Mouse (Mus musculus): ENCODE measurements around the gene Inpp5d. TPM values are rescaled to one million over a fixed set of nuclear protein-coding genes. Genes with fewer than 3 reads are reported as not detected.
A peak's percentile ranks its signal among the peaks of the same experiment; 100 is the strongest.

Gene Inpp5d
- polyA plus RNA-seq, 1 experiment from 2014 or later = 2.8 TPM

- Histone ChIP-seq H3K4me1 (replicated peaks; ENCODE audit: control insufficient read depth, insufficient read depth) (no peaks in the 10 kb centered on the region), H3K9ac (ENCODE audit: low read length) (no peak overlapping the region), H3K4me3 (ENCODE audit: low read depth, low read length) (no peak overlapping the region), H3K36me3 (ENCODE audit: control insufficient read depth, insufficient read depth, low read length) (no peaks in the 10 kb centered on the region), H3K27ac (replicated peaks) (no peak overlapping the region), H3K4me2 (replicated peaks; ENCODE audit: low read depth) (no peak overlapping the region), H3K9me3 (ENCODE audit: control insufficient read depth, low read length) (0 out of 2 replicates have a peak, but pooled peaks cover 3% of the 10 kb centered on the region), H3K27me3 (ENCODE audit: control insufficient read depth, insufficient read depth, low read length) (no peaks in the 10 kb centered on the region)
- no peak for ATAC-seq (ENCODE audit: low FRiP score, low TSS enrichment)
- DNase-seq (ENCODE audit: low spot score) = no peak
- TF ChIP-seq EP300 (optimal IDR thresholded peaks at IDR 0.05) (no peak), CTCF (IDR thresholded peaks at IDR 0.05; ENCODE audit: low read depth) (no peak)
- 83% methylated on average over 4 of the region's 4 CpGs for WGBS
Measured at GRCm38 (mm10) chr1:87659618-87659960, 39.5 kb downstream of the Inpp5d start.

GRCm38 (mm10) chr1:87660740-87661139 is 40.6 kb downstream of the Inpp5d start:
- Histone ChIP-seq H3K4me2 (replicated peaks; ENCODE audit: low read depth) (no peak overlapping the region), H3K9ac (ENCODE audit: low read length) (no peak overlapping the region), H3K27ac (replicated peaks) (no peak overlapping the region), H3K9me3 (ENCODE audit: control insufficient read depth, low read length) (0 out of 2 replicates have a peak, but pooled peaks cover 3% of the 10 kb centered on the region), H3K4me1 (replicated peaks; ENCODE audit: control insufficient read depth, insufficient read depth) (no peaks in the 10 kb centered on the region), H3K4me3 (ENCODE audit: low read depth, low read length) (no peak overlapping the region), H3K36me3 (ENCODE audit: control insufficient read depth, insufficient read depth, low read length) (no peaks in the 10 kb centered on the region), H3K27me3 (ENCODE audit: control insufficient read depth, insufficient read depth, low read length) (no peaks in the 10 kb centered on the region)
- TF ChIP-seq CTCF (IDR thresholded peaks at IDR 0.05; ENCODE audit: low read depth) (no peak), EP300 (optimal IDR thresholded peaks at IDR 0.05) (no peak)
- DNase-seq (ENCODE audit: low spot score) (no peak), ATAC-seq (ENCODE audit: low FRiP score, low TSS enrichment) (no peak)
- 56% methylated on average over 1 of the region's 1 CpGs for WGBS

GRCm38 (mm10) chr1:87663992-87664391 is 43.9 kb downstream of the Inpp5d start:
- no peak overlapping the region for H3K27ac ChIP-seq (replicated peaks)
- WGBS = 90% methylated on average over 2 of the region's 2 CpGs
- DNase-seq (ENCODE audit: low spot score) (no peak), ATAC-seq (ENCODE audit: low FRiP score, low TSS enrichment) (no peak)
- no peaks in the 10 kb centered on the region for H3K36me3 ChIP-seq (ENCODE audit: control insufficient read depth, insufficient read depth, low read length)
- H3K9me3 ChIP-seq (ENCODE audit: control insufficient read depth, low read length) = 0 out of 2 replicates have a peak, but pooled peaks cover 3% of the 10 kb centered on the region
- H3K4me3 ChIP-seq (ENCODE audit: low read depth, low read length) = no peak overlapping the region
- H3K27me3 ChIP-seq (ENCODE audit: control insufficient read depth, insufficient read depth, low read length) = no peaks in the 10 kb centered on the region
- TF ChIP-seq CTCF (IDR thresholded peaks at IDR 0.05; ENCODE audit: low read depth) (peak; percentile 51), EP300 (optimal IDR thresholded peaks at IDR 0.05) (no peak)
- no peaks in the 10 kb centered on the region for H3K4me1 ChIP-seq (replicated peaks; ENCODE audit: control insufficient read depth, insufficient read depth)
- no peak overlapping the region for H3K9ac ChIP-seq (ENCODE audit: low read length)
- no peak overlapping the region for H3K4me2 ChIP-seq (replicated peaks; ENCODE audit: low read depth)

- Histone ChIP-seq H3K9ac (ENCODE audit: low read length) (no peak overlapping the region), H3K4me3 (ENCODE audit: low read depth, low read length) (no peak overlapping the region), H3K4me2 (replicated peaks; ENCODE audit: low read depth) (no peak overlapping the region), H3K27me3 (ENCODE audit: control insufficient read depth, insufficient read depth, low read length) (no peaks in the 10 kb centered on the region), H3K36me3 (ENCODE audit: control insufficient read depth, insufficient read depth, low read length) (no peaks in the 10 kb centered on the region), H3K9me3 (ENCODE audit: control insufficient read depth, low read length) (0 out of 2 replicates have a peak, but pooled peaks cover 3% of the 10 kb centered on the region), H3K27ac (replicated peaks) (no peak overlapping the region), H3K4me1 (replicated peaks; ENCODE audit: control insufficient read depth, insufficient read depth) (no peaks in the 10 kb centered on the region)
- ATAC-seq (ENCODE audit: low FRiP score, low TSS enrichment) = no peak
- WGBS = 68% methylated on average over 1 of the region's 1 CpGs
- no peak for DNase-seq (ENCODE audit: low spot score)
- TF ChIP-seq EP300 (optimal IDR thresholded peaks at IDR 0.05) (no peak), CTCF (IDR thresholded peaks at IDR 0.05; ENCODE audit: low read depth) (peak; percentile 40)
Measured at GRCm38 (mm10) chr1:87667006-87667405, 46.9 kb downstream of the Inpp5d start.

- Histone ChIP-seq H3K4me2 (replicated peaks; ENCODE audit: low read depth) (no peak overlapping the region), H3K9me3 (ENCODE audit: control insufficient read depth, low read length) (0 out of 2 replicates have a peak, but pooled peaks cover 3% of the 10 kb centered on the region), H3K9ac (ENCODE audit: low read length) (no peak overlapping the region), H3K27ac (replicated peaks) (no peak overlapping the region), H3K36me3 (ENCODE audit: control insufficient read depth, insufficient read depth, low read length) (no peaks in the 10 kb centered on the region), H3K4me3 (ENCODE audit: low read depth, low read length) (no peak overlapping the region), H3K27me3 (ENCODE audit: control insufficient read depth, insufficient read depth, low read length) (no peaks in the 10 kb centered on the region), H3K4me1 (replicated peaks; ENCODE audit: control insufficient read depth, insufficient read depth) (no peaks in the 10 kb centered on the region)
- ATAC-seq (ENCODE audit: low FRiP score, low TSS enrichment) = no peak
- no peak for TF ChIP-seq CTCF (IDR thresholded peaks at IDR 0.05; ENCODE audit: low read depth)
- no peak for TF ChIP-seq EP300 (optimal IDR thresholded peaks at IDR 0.05)
- no peak for DNase-seq (ENCODE audit: low spot score)
- WGBS = 86% methylated on average over 7 of the region's 7 CpGs
Measured at GRCm38 (mm10) chr1:87668300-87668699, 48.2 kb downstream of the Inpp5d start.

- WGBS = 43% methylated on average over 4 of the region's 4 CpGs
- TF ChIP-seq CTCF (IDR thresholded peaks at IDR 0.05; ENCODE audit: low read depth) = no peak
- TF ChIP-seq EP300 (optimal IDR thresholded peaks at IDR 0.05) = no peak
- DNase-seq (ENCODE audit: low spot score) = no peak
Measured at GRCm38 (mm10) chr1:87671483-87671882, 51.4 kb downstream of the Inpp5d start.

More at GRCm38 (mm10) chr1:87671483-87671882, 51.4 kb downstream of the Inpp5d start:
- Histone ChIP-seq H3K36me3 (ENCODE audit: control insufficient read depth, insufficient read depth, low read length) (no peaks in the 10 kb centered on the region), H3K4me2 (replicated peaks; ENCODE audit: low read depth) (no peak overlapping the region), H3K9ac (ENCODE audit: low read length) (no peak overlapping the region), H3K27me3 (ENCODE audit: control insufficient read depth, insufficient read depth, low read length) (no peaks in the 10 kb centered on the region), H3K27ac (replicated peaks) (no peak overlapping the region), H3K4me3 (ENCODE audit: low read depth, low read length) (no peak overlapping the region), H3K9me3 (ENCODE audit: control insufficient read depth, low read length) (no peaks in the 10 kb centered on the region), H3K4me1 (replicated peaks; ENCODE audit: control insufficient read depth, insufficient read depth) (no peaks in the 10 kb centered on the region)
- no peak for ATAC-seq (ENCODE audit: low FRiP score, low TSS enrichment)
